Mouse (Mus musculus): ENCODE data around the gene Mlh3.
"Not testable (repeated sequence)": the region's sequence is repeated elsewhere in the genome, so short reads cannot be mapped to it uniquely, and the experiment has no call there.

Gene Mlh3

DNA sequence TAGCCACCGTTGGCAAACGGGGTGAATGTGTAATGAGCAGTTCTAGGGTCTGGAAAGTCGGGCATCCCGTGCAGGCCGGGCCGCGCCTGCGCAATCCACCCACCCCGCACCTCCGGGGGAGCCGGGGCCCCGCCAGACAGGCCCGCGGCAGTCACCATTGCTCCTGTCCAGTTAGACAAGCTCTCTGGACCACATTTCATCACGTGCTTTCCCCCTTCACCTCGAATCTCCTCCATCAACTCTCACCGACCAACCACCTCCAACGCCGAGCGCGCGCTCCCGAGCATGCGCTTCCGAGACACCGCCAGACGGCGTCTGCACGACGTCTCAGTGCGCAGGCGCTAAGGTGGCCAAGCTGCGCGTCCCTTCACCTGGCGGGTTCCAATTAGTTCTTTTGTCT is at the start of gene Mlh3:
Gene Mlh3, minus strand, starts transcription at position 281 of the 400 bp plus-strand sequence.
- DNase-seq (ENCODE audit: low spot score in 2 of 2), result peak; percentile 61 to 71

DNA sequence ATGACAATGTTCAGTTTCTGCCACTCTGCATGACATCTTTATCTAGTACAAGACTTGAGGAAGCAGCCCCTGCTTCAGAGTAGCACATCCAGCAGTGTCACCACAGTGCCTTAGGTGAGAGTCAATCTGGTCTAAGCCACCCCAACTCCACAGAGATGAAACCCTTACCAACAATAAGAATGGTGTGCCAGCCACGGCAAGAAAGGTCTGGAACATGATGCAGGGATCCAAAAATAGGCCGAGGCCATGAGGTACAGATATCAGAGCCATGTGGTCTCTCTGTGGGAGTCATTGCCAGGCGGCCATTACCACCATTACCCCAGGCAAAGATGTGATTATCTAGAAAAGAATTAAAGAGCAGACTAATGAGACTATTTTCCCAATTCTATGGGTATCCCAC is 38.3 kb upstream of the Mlh3 start:
- DNase-seq (ENCODE audit: low spot score in 2 of 2), result no peak

DNA sequence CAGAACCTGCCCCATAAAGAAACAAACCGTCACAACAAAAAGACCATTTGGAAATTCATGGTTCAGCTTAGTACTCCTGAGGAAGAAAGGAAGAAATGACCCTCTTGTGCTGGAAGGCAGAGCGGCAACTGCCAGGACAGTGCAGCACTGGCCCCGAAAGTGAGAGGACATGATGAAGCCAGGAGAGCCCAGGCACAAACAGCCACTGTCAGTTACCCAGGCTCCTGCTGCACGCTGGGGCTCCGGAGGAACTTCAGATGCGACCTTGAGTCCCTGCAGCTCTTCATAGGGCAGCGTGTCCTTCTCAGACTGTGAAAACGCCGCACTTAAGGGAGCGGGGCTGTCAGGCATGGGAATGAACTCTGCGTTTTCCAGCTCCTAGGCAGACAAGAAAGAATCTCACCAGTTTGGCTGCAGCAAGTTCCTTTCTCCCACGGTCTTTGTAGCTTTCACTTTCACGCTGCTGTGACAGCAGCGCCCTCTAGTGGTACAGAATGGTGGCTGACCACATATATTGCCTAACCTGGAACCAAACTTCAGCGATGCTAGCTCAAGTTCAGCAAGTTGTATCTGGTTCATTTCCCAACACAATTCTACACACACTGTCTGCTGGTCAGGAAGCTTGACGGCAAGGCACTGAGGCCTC is 35.0 kb upstream of the Mlh3 start:
- peak; percentile 64 to 77 for DNase-seq (ENCODE audit: low spot score in 2 of 2)

DNA sequence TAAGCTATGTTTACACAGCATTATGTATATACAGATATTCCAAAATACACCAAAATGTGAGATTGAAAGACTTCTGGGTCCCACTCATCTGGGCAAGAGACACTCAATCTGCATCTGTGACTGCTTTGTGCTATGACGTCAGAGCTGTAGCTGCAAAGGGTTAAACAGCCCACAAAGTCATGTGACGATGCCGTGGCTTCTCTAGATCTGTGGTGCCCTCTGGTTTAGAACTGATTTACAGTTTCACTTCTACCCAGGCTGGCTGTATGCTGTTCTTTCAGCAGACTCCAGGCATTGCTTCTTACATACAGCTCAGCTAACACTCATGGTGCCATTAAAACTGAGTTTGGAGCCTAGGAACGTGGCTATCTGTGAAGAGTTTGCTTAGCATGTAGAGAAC is 34.3 kb upstream of the Mlh3 start:
- peak in 1 of 2 experiments; percentile 19 for DNase-seq (ENCODE audit: low spot score in 2 of 2)

DNA sequence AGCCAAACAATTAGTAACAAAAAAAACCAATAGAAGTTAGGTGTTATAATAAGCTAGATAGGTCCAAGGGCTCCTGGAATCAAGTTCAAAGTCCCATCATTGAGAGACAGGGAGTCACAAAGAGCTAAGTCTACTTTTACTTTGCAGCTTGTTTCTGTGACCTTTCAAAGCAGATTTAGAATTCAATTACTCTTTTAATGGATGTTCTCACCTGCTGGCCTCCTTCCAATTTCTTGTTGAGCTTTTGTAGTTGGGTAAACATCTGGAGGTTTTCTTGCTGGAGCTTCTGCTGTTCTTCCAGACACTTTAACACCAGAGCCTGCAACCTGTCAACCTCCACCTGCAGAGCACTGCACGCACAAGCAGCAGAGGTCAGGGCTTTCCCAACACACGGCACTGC is 32.9 kb upstream of the Mlh3 start:
- no peak for DNase-seq (ENCODE audit: low spot score in 2 of 2)

DNA sequence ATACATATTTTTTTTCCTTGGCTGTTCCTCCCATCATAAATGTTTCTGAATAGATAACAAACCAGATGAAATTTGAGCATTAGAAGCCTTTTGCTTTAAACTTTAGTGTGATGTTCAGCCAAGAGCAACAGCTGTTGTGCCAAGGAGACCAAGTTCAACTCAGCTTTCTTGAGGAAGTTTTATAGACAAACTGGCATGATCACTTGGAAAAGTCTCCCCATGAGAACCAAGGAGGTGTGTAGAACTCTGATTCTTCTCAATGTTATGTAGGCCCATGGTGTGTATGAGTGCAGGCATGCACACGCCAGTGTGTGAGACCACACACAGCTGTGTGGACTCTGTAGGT is 28.4 kb upstream of the Mlh3 start:
- DNase-seq (ENCODE audit: low spot score in 2 of 2), result no peak

DNA sequence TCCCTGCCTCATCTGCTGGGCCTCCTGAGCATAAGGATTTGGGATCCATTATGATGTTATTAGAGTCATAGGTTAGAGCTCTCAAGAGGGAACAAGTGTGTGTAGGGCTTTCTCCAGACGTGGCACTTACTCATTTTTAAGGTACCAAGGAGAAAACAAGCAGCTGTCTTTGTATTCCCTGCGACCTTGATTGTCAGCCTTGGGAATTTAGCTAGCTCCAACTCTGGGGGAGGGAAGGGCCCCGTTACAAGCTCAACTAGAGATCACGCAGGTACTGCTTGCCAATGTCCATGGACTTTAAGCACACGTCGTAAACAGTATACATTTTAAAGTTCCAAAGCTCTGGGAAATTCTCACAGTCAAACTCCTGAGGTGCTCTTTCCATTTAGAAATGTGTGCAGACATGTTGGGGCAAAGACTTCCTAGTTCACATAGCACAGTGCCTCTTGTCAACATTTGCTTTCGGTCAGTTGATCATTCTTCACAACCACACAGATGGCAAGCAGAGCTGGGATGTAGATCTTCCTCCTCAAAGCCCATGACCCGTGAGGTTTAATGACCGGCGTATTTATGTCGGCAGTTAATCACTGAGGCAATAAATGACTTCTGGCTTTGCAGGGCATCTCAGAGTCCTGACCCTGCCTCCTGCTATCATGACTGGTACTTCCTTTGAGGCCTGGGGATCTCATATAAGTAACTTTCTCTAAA is 27.9 kb upstream of the Mlh3 start:
- DNase-seq (ENCODE audit: low spot score in 2 of 2), result no peak

DNA sequence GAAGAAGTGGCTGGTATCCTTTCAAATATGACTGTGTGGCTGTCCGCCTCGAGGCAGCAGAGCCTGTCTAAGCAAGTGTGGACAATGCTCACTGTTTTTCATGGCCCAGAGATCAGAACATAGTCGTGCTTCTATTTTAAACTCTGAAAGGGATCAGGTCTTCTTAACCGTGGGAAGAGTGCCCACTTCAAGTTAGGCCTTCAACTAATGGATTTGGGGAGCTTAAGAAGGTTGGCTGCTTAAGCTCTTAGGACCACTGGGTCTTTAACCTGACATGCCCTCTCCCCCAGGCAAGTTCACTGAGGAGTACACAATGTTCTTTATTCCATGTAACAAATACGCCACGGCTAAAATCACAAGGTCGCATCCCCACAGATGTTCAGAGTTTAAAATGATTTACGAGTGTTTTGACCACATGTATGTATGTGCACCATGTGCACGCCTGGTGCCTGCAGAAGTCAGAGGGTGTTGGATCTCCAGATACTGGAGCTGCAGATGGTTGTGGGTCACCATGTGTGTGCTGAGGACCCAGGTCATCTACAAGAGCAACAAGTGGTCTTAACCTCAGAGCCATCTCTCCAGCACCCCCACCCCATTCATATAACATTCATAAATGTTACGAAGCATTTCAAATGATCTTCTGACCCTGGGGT is 27.1 kb upstream of the Mlh3 start:
- DNase-seq (ENCODE audit: low spot score in 2 of 2), result no peak

DNA sequence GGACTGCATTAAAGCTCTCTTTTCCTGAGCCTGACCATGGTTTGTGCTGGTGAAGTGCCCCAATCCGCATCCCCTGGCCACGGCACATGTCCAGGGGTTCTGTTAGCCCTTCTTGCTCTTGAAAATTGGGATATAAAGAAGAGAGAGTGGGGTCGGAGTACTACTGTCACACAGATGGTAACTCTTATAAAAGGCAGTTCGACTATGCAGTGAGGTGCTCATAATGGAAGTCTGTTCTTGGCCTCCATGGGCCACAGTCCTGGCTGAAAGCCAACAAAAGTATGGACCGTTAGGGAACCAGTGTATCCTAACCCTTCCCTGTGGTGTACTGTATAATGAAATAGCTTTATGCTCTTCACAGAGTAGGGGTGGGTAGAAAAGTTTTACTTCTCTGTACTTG is 26.5 kb upstream of the Mlh3 start:
- no peak for DNase-seq (ENCODE audit: low spot score in 2 of 2)

DNA sequence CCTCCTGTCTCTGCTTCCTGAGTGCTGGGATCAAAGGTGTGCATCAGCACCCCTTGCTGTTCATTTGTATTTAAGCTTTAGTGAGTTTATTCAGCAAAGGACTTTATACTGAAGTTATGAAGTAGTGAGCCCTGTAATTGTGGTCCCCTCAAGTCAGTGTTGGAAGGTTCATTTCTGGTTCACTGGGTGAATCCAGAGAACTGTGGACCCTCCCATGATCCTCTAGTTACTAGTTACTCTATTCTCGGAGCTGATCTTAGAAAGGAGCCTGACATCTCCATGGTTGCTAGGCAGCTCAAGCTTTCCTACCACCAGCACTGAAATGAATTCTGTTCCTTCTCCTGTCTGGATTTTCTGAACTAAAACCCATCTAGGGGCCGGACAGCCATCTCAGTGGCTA is 25.1 kb upstream of the Mlh3 start:
- DNase-seq (ENCODE audit: low spot score in 2 of 2), result no peak

DNA sequence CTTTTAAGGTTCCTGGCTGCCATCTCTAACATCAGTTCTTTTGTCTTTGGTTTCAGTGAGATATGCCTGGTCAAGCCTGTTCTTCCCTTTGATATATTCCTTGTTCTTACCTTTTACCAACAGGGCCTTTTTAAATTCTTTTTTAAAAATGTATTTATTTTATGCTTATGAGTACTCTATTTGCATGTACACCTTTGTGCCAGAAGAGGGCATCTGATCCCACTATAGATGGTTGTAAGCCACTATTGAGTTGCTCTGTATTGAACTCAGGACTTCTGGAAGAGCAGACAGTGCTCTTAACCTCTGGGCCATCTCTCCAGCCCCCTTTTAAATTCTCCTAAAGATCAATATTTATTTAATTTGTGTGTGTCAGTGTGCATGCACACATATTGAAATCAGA is 22.5 kb upstream of the Mlh3 start:
- DNase-seq (ENCODE audit: low spot score in 2 of 2), result no peak

DNA sequence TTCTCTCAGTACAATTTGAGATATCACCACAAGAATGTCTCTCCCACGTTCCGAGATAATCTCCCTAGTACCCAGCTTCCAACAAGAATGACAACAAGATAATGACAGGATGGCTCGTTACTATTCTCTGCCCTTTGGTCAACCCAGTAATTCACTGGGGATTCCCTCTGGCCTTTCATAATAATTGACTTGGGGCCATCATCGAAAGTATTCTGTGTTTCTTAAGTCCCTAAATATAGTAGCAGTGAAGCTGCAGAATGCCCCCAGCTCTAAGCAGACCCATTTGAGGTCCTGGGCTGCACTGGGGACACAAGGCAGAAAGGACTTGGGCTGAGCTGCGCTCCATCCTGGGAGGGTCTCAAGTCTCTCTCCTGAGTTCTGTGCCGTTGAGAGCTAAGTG is 21.9 kb upstream of the Mlh3 start:
- no peak for DNase-seq (ENCODE audit: low spot score in 2 of 2)

DNA sequence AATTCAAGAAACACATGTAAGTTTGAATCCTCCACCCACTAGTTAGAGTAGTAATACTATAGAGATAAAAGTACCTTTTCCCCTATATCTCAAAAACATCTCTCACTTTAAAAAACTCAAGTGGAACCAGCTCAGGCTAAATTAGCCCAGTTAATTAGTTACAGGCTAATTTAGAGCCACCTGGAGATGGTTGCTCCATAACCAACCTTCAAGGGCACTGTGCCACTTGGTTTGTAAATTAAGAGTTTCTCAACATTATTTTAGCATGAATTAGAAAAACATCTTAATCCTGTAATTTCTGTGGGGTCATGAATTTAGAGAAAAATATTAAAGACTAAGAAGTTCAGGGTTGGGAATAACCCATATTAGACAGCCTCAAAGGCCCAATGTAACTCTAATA is 21.1 kb upstream of the Mlh3 start:
- no peak for DNase-seq (ENCODE audit: low spot score in 2 of 2)

DNA sequence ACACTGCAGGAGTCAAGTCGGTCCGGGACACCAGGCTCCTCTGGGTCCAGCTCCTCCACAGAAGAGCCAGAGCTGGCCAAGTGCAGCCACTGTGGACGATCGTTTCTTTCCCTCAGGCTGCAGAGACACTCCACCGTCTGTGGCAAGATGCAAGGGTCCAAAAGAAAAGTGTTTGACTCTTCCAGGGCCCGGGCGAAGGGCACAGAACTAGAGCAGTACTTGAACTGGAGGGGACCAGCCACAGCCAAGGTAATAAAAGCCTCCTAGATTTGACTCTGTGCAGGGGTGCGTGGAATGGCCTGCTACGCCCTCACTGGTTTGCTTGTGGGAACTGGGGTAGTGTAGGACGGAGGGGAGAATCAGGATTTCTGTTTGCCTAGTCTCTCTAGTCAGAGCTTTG is 20.2 kb upstream of the Mlh3 start:
- DNase-seq (ENCODE audit: low spot score in 2 of 2), result no peak

DNA sequence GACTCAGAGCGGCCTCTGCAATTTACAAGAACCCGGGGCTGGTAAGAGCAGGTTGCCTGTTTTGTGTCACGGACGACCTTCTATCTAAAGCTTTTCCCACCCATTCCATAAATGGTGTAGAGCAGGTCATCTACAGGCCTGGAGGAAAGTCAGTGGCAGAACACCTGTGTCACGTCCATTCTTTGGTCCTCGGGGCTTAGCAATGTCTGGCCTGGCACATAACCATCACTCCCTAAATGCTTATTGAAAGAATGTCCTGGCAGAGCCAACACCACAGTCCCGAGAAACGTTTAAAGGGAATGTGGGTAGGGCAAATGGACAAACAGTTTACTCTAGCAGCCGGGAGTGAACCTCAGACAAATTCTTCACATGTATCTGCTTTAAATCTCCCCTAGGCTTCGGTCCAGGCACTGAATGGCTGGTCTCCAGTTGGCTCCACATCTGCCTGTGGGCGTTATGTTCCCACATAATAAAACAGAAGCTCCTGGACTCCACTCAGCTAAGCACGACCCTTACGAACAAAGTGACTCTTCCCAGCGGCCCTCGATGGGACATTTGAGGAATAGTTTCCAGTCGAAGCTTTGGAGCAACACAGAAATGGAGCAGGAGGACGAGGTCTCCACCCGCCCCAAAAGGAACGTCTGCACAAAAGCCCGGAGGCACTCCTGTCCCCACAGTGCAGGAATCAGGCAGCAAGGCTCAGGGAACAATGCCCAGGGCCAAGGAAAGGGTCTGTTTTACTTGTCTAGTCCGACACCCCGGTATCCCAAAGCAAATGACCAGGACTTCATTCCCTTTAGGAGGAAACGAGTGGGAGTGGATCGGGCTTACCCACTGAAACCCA is 19.0 kb upstream of the Mlh3 start:
- DNase-seq (ENCODE audit: low spot score in 2 of 2), result no peak

DNA sequence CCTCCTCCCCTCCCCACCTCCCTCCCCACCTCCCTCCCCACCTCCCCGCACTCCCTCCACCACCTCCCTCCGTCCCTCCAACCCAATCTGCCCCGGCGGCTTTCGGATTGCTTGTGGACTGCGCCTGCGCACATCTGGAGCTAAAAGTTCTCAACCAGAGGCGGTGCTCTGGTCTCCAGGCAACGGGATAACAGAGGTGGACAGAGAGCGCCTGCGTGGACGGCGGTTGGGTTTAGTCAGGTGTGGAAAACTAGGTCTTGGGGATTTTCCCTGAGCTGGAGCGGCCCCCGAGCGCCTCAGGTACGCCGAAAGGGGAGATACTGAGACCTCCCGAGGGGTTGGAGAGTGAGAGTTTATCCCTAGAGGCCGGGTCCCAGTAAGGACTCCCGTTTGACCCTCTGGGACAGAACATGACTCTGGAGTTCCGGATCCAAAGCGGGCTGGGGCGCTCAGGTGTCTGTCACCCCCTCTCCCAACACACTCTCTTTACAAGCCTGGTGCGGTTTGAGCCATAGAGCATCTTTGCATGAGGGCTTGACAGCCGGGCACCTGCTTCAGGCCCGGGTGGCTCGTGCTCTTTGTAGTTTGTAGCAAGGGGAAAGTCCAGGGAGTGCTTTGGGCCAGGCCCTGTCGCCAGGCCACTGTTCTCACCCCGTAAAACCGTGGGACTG is 18.2 kb upstream of the Mlh3 start, which contains the start of gene Zc2hc1c:
Gene Zc2hc1c, plus strand, starts transcription at position 106 of the 671 bp plus-strand sequence.
- peak; percentile 53 to 64 for DNase-seq (ENCODE audit: low spot score in 2 of 2)

DNA sequence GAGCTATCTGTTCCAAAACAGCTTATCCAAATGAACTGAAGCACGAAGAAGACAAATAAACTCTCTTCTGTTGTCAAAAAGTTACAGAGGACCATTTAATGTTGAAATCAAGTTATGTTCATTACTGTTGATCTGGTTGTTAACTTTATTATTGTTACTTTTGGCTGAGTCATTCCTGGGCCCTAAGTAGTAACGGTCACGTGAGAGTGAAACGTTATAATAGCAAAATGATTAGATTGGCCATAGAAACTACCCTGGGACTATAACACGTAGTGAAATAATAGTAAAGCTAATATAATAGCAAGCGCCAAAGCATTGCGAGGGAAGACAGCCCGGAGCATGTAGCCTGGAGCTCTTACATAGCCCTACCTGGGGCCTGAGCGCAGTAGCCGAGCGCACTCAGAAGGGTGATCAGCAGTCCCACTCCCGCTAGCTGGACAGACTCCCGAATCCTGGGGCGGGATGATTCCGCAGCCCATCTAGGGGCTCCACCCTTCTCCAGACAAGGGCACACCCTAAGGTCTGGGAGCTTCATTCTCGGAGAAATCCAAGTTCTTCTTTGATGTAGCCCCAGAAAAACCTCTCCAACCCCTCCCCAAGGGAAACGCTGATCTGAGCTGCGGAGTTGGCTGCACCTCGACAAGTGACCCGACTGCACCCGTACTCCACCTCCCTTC is 17.5 kb upstream of the Mlh3 start, which contains the start of gene Acyp1:
Gene Acyp1, minus strand, starts transcription at position 630 of the 677 bp plus-strand sequence.
- DNase-seq (ENCODE audit: low spot score in 2 of 2), result no peak

DNA sequence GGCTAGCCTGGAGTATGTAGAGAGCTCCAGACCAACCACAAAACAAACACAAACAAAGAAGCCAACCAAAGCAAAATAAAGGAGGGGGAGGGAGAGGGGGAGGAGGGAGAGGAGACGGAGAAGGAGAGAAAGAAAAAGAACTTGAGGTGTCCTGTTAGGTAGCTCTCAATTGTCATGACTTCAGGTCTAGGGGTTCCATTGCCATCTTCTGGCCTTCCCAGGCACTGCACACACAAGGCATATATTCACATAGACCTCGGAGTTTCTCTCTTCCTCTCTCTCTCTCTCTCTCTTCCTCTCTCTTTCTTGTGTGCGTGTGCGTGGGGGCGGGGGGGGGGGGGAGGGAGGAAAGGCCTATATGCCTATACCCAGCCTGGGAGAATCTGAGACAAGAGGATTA is 16.5 kb upstream of the Mlh3 start:
- DNase-seq (ENCODE audit: low spot score in 2 of 2), result no peak

DNA sequence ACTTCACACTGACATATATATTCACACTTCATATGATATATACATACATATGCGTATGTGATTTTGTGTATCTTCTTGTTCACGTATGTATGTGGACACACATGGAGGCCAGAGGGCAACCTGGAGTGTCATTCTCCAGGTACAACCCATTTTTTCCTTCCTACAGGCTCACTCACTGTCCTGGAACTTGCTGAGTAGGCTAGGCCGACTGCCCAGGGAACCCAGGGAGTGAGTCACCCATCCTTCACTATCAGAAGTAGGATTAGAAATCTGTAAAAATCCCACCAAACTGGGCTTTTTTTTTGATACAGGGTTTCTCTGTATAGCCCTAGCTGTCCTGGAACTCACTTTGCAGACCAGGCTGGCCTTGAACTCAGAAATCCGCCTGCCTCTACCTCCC is 14.6 kb upstream of the Mlh3 start:
- no peak for DNase-seq (ENCODE audit: low spot score in 2 of 2)

DNA sequence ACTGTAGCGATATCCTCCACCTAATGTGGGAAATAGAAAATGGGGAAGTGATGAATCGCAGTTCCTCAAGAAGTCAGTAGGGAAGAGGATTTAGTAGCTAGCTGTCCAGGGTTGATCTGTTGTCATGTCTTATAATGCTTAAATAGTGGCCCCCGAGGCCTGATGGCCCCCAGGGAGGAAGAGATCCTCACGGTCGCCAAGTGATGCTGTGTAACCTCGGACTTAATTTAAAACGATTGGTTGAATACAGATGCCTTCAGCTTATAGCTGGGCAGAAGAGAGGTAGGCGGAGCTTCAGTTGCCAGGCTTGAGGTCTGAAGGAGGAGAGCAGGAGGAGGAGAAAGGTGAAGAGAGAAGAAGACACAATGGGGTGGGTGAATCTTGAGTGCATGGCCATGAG is 13.9 kb upstream of the Mlh3 start:
- DNase-seq (ENCODE audit: low spot score in 2 of 2), result no peak

DNA sequence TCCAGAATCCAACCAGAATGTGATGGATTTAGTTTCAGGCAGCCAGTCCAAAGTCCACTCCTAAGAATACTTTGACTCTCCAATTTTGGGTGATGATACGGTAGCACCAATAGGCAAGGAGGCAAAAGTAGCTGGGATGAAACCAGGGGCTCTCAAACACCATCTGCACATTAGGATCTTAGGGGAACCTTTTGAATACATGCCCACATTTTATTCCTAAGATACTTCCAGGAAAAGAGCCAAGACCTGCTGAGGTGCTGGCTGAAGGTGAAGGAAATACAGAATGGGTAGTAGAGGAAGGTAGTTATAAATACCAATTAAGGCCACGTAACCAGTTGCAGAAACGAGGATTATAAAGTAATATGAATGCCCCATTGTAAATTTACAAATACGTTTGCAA is 11.4 kb upstream of the Mlh3 start:
- not testable (repeated sequence) for DNase-seq (ENCODE audit: low spot score in 2 of 2)

All from spleen, postnatal 14 days (tissue).